Mouse (Mus musculus) G1E (cell line): ENCODE measurements at regions not wholly inside any gene's neighbourhood (a gene's known extent, or its start where the extent isn't known, plus 50 kb on each side); places are given as distances from the start of the nearest gene placed in this dataset.

Source experiments
- ATAC-seq: 2 replicates; pipeline ENCODE4 v1.8.0; 2016; ENCODE audit warnings: mild to moderate bottlenecking; ENCODE audit not compliant: insufficient number of reproducible peaks, poor library complexity, low FRiP score, severe bottlenecking; ENCODE audit errors: extremely low read depth
- DNase-seq: peaks from one replicate; pipeline ENCODE4 v3.0.0; 2012; ENCODE audit warnings: low spot score
- H3K27me3 ChIP-seq: 2 replicates; pipeline ENCODE4 v1.6.1; 2012; ENCODE audit warnings: mild to moderate bottlenecking, low read length, inconsistent platforms; ENCODE audit not compliant: insufficient read depth
- H3K36me3 ChIP-seq: replicated peaks from 2 replicates; pipeline ENCODE3; 2012; ENCODE audit warnings: mild to moderate bottlenecking, inconsistent platforms
- H3K4me1 ChIP-seq: 2 replicates; pipeline ENCODE4 v1.6.1; 2012; ENCODE audit warnings: low read depth, low read length, inconsistent platforms, mixed read lengths; ENCODE audit not compliant: insufficient read depth
- H3K4me3 ChIP-seq: 2 replicates; pipeline ENCODE4 v1.5.1; 2012; ENCODE audit warnings: low read depth, mild to moderate bottlenecking, inconsistent platforms, low read length, moderate library complexity, mixed read lengths
- H3K9me3 ChIP-seq: replicated peaks from 2 replicates; pipeline ENCODE4 v1.6.1; 2012; ENCODE audit warnings: inconsistent platforms
- CTCF ChIP-seq: IDR thresholded peaks from 2 replicates; pipeline ENCODE4 v1.5.1; 2012; ENCODE audit warnings: low read depth, low read length, inconsistent platforms, mixed read lengths
- GATA1 ChIP-seq: IDR thresholded peaks from 2 replicates; pipeline ENCODE4 v1.6.1; 2012; ENCODE audit warnings: borderline replicate concordance, low read length, inconsistent platforms, mixed read lengths
- GATA2 ChIP-seq: IDR thresholded peaks from 2 replicates; pipeline ENCODE4 v1.6.1; 2012; ENCODE audit warnings: low read depth, low read length, inconsistent platforms, borderline replicate concordance
- POLR2AphosphoS5 ChIP-seq: IDR thresholded peaks from 2 replicates; pipeline ENCODE4 v1.6.1; 2012; ENCODE audit warnings: low read depth, low read length, inconsistent platforms; ENCODE audit not compliant: insufficient replicate concordance
- TAL1 ChIP-seq: conservative IDR thresholded peaks from 2 replicates; pipeline ENCODE4 v1.6.1; 2012; ENCODE audit warnings: low read depth, low read length, inconsistent platforms, mixed read lengths

DNA sequence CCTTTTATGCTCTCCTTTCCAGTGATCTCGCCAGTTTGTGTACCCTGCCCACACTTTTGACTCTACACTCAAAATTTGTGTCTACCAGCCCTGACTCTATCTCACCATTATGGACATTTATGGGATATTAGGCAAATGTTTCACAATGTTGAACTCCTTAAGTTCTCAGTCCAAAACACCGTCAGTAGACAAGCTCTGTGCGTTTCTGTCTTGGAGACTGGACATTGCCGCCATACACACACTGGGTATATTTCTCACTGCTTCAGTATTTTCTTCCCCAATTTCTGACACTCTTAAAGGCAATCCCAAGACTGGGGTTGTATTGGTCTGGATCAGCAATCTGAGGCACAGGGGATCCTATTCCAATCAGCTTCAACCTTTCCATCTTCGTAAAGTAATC, 75.6 kb downstream of the Oxgr1 start:
- Histone ChIP-seq H3K4me1 (no peaks in the 10 kb centered on the region), H3K27me3 (no peaks in the 10 kb centered on the region), H3K4me3 (no peak overlapping the region), H3K36me3 (no peaks in the 10 kb centered on the region), H3K9me3 (peaks cover 51% of the 10 kb centered on the region)
- no peak for TF ChIP-seq CTCF
- TF ChIP-seq POLR2AphosphoS5 = no peak
- TF ChIP-seq GATA1 = no peak
- no peak for TF ChIP-seq GATA2
- no peak for TF ChIP-seq TAL1
- ATAC-seq (no peak), DNase-seq (no peak)

- Histone ChIP-seq H3K27me3 (no peaks in the 10 kb centered on the region), H3K36me3 (no peaks in the 10 kb centered on the region), H3K4me3 (no peak overlapping the region), H3K4me1 (no peaks in the 10 kb centered on the region), H3K9me3 (peaks cover 47% of the 10 kb centered on the region)
- TF ChIP-seq GATA1 (no peak), POLR2AphosphoS5 (no peak), TAL1 (no peak), CTCF (no peak), GATA2 (no peak)
- no peak for DNase-seq
- ATAC-seq = no peak
Measured at GRCm38 (mm10) chr14:119965842-119966483, 76.3 kb downstream of the Oxgr1 start.

- DNase-seq = no peak
- Histone ChIP-seq H3K4me1 (no peaks in the 10 kb centered on the region), H3K9me3 (peaks cover 38% of the 10 kb centered on the region), H3K4me3 (no peak overlapping the region), H3K36me3 (no peaks in the 10 kb centered on the region), H3K27me3 (no peaks in the 10 kb centered on the region)
- ATAC-seq = no peak
- no peak for TF ChIP-seq TAL1
- TF ChIP-seq GATA2 = no peak
- TF ChIP-seq POLR2AphosphoS5 = no peak
- no peak for TF ChIP-seq CTCF
- TF ChIP-seq GATA1 = no peak
Measured at GRCm38 (mm10) chr14:119963741-119964140, 78.5 kb downstream of the Oxgr1 start.

DNA sequence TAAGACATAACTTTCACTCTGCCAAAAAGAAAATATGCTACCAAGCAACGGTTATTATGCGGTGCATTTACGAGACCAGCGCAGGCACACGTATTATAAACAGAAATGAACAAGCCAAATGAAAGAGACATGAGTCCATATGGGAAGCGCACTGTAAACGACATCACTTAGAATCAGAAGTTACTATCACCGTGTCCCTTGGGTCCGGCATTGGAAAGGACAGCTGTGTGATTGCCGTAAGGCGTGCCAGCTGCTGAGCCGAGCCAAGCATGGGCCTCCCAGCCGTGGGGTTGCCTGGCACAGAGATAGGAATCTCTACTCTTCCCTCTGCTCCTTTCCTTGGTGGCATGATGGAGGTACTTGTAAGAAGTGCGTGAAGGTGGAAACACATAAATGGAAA, 88.4 kb downstream of the Oxgr1 start:
- TF ChIP-seq GATA2 (no peak), TAL1 (no peak), CTCF (no peak)
- no peak for ATAC-seq

GRCm38 (mm10) chr14:119952877-119953624, 89.2 kb downstream of the Oxgr1 start:
- Histone ChIP-seq H3K4me3 (no peak overlapping the region), H3K36me3 (no peaks in the 10 kb centered on the region), H3K9me3 (peaks cover 48% of the 10 kb centered on the region), H3K4me1 (no peaks in the 10 kb centered on the region), H3K27me3 (no peaks in the 10 kb centered on the region)
- no peak for TF ChIP-seq GATA1
- TF ChIP-seq POLR2AphosphoS5 = no peak
- TF ChIP-seq TAL1 = no peak
- TF ChIP-seq GATA2 = no peak
- TF ChIP-seq CTCF = no peak
- DNase-seq (no peak), ATAC-seq (no peak)

More for the DNA sequence above, 88.4 kb downstream of the Oxgr1 start:
- no peak for DNase-seq
- H3K27me3 ChIP-seq = no peaks in the 10 kb centered on the region
- H3K9me3 ChIP-seq = peaks cover 41% of the 10 kb centered on the region
- no peaks in the 10 kb centered on the region for H3K36me3 ChIP-seq
- H3K4me3 ChIP-seq = no peak overlapping the region
- no peaks in the 10 kb centered on the region for H3K4me1 ChIP-seq
